In the genomic region with DNA sequence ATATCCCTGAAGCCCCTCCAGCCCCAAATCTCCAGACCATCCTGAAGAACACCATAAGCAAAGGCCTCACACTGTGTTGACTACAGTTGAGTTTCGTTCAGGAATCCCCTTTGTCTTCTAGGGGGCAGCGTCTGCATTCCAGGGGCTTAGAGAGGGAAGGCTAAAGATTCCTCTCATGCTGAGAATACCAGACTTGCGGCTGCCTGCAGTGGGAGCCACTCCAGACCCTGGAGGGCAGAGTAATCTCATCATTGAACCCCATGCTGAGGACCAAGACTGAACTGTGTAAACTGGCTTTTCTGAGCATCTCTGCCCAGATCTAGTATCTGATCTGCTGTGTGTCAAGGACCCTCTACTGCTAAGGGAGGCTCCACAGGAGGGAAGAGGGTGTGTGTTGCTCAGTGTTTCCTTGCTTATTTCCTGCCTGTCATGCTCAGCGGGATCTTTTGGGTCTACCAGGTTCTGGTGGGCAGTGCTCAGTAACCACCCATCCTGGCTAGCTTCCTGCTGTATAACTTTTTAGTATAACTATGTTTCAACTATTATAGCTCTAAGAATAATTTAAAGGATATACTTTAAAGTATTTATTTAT, we compare ENCODE assay signal across 15 mouse cellular contexts. TPM values are rescaled to one million over a fixed set of nuclear protein-coding genes. Genes with fewer than 3 reads are reported as not detected.
A peak's percentile ranks its signal among the peaks of the same experiment; 100 is the strongest.
DNase-seq lines count a peak whose midpoint lies in the region; ATAC-seq and TF ChIP-seq lines count a peak whose summit lies in the region.
"Had no signal": no experiment of that assay in that cellular context is flagged by ENCODE, and none has a peak within 500 bp of the region (broad histone marks: within the 10 kb centered on the region; RNA-seq: fewer than 3 reads in every experiment).

No protein-coding gene starts in this region.

- ATAC-seq in heart, embryonic 13.5 days (ENCODE audit: extremely low read depth, insufficient number of reproducible peaks, low FRiP score, low TSS enrichment) = no peak
- ATAC-seq in midbrain, embryonic 11.5 days (ENCODE audit: low FRiP score) = no peak
- no peak for ATAC-seq in midbrain, postnatal 0 days (ENCODE audit: low FRiP score)
- ATAC-seq in embryonic facial prominence, embryonic 14.5 days (ENCODE audit: low read depth) = peak; percentile 51
- ATAC-seq in stomach, postnatal 0 days (ENCODE audit: low FRiP score, low TSS enrichment) = no peak
- ATAC-seq: inflammation-experienced regulatory T-cells, adult 6 months had no signal

- H3K4me1 ChIP-seq in heart, embryonic 13.5 days = peaks cover 46% of the 10 kb centered on the region
- peaks cover 15% of the 10 kb centered on the region for H3K4me1 ChIP-seq in midbrain, embryonic 11.5 days (ENCODE audit: control insufficient read depth, insufficient read depth, low read length)
- peaks cover 8% of the 10 kb centered on the region; the same call in 1 of the 2 replicates for H3K4me1 ChIP-seq in midbrain, postnatal 0 days (ENCODE audit: insufficient read depth, low read length)
- peaks cover 25% of the 10 kb centered on the region for H3K4me1 ChIP-seq in embryonic facial prominence, embryonic 14.5 days (ENCODE audit: control insufficient read depth, insufficient read depth, low read length)
- H3K4me1 ChIP-seq in stomach, postnatal 0 days (replicated peaks; ENCODE audit: control insufficient read depth, insufficient read depth) = peaks cover 7% of the 10 kb centered on the region

- TF ChIP-seq EP300 in stomach, postnatal 0 days (optimal IDR thresholded peaks at IDR 0.05) = no peak

- 20% methylated on average over 4 of the region's 4 CpGs for WGBS in heart, embryonic 13.5 days
- 14% methylated on average over 4 of the region's 4 CpGs for WGBS in midbrain, embryonic 11.5 days
- WGBS in midbrain, postnatal 0 days = 23% methylated on average over 4 of the region's 4 CpGs
- whole genome bisulfite sequencing in embryonic facial prominence, embryonic 14.5 days = 22% methylated on average over 4 of the region's 4 CpGs
- 21% methylated on average over 4 of the region's 4 CpGs for WGBS in stomach, postnatal 0 days

- no peaks in the 10 kb centered on the region for H3K36me3 ChIP-seq in heart, embryonic 13.5 days
- no peaks in the 10 kb centered on the region for H3K36me3 ChIP-seq in midbrain, embryonic 11.5 days (ENCODE audit: control insufficient read depth, insufficient read depth, low read length)
- H3K36me3 ChIP-seq in midbrain, postnatal 0 days (ENCODE audit: insufficient read depth, low read length) = no peaks in the 10 kb centered on the region
- no peaks in the 10 kb centered on the region for H3K36me3 ChIP-seq in embryonic facial prominence, embryonic 14.5 days (ENCODE audit: control insufficient read depth, insufficient read depth, low read length)
- H3K36me3 ChIP-seq in stomach, postnatal 0 days (ENCODE audit: control insufficient read depth, insufficient read depth, low read length) = no peaks in the 10 kb centered on the region
- H3K36me3 ChIP-seq: G1E had no signal

- no peak overlapping the region; the same call in 1 of the 2 replicates for H3K9ac ChIP-seq in heart, embryonic 13.5 days
- H3K9ac ChIP-seq in midbrain, embryonic 11.5 days (ENCODE audit: low read length) = no peak overlapping the region
- no peak overlapping the region for H3K9ac ChIP-seq in midbrain, postnatal 0 days (replicated peaks; ENCODE audit: low read length, poor library complexity, severe bottlenecking)
- no peak overlapping the region for H3K9ac ChIP-seq in embryonic facial prominence, embryonic 14.5 days (ENCODE audit: low read depth, low read length)
- H3K9ac ChIP-seq in stomach, postnatal 0 days (ENCODE audit: low read length) = no peak overlapping the region

- no peak for TF ChIP-seq CTCF in midbrain, postnatal 0 days (IDR thresholded peaks at IDR 0.05)
- TF ChIP-seq CTCF in stomach, postnatal 0 days (IDR thresholded peaks at IDR 0.05; ENCODE audit: low read depth) = peak; percentile 30

- DNase-seq in heart, adult 18-20 months = no peak
- DNase-seq in midbrain, embryonic 11.5 days (ENCODE audit: low spot score, missing footprints) = peak; percentile 82
- DNase-seq in midbrain, postnatal 0 days (ENCODE audit: low spot score) = no peak
- peak; percentile 66 for DNase-seq in embryonic facial prominence, embryonic 14.5 days (ENCODE audit: low spot score)
- DNase-seq in stomach, postnatal 0 days (ENCODE audit: low spot score) = no peak
- DNase-seq in cerebellum, postnatal 25 days = no peak
- DNase-seq: adrenal gland, adult 8-10 months; gastrocnemius, postnatal 10 days; right cerebral cortex, postnatal 4 days had no signal

- no peaks in the 10 kb centered on the region for H3K9me3 ChIP-seq in heart, embryonic 13.5 days
- H3K9me3 ChIP-seq in midbrain, embryonic 11.5 days (ENCODE audit: control insufficient read depth, low read length) = no peaks in the 10 kb centered on the region
- H3K9me3 ChIP-seq in midbrain, postnatal 0 days (ENCODE audit: low read length) = no peaks in the 10 kb centered on the region
- no peaks in the 10 kb centered on the region for H3K9me3 ChIP-seq in embryonic facial prominence, embryonic 14.5 days (ENCODE audit: control insufficient read depth, low read length)
- H3K9me3 ChIP-seq in stomach, postnatal 0 days (ENCODE audit: control insufficient read depth, low read length) = no peaks in the 10 kb centered on the region
- H3K9me3 ChIP-seq: G1E had no signal

- peak overlapping the region; percentile 29 for H3K27ac ChIP-seq in heart, embryonic 13.5 days (replicated peaks)
- H3K27ac ChIP-seq in midbrain, embryonic 11.5 days (ENCODE audit: low read depth, low read length) = no peak overlapping the region
- H3K27ac ChIP-seq in midbrain, postnatal 0 days (ENCODE audit: low read depth, low read length) = no peak overlapping the region
- peak overlapping the region; percentile 59 for H3K27ac ChIP-seq in embryonic facial prominence, embryonic 14.5 days (replicated peaks; ENCODE audit: low read depth, low read length)
- H3K27ac ChIP-seq in stomach, postnatal 0 days (replicated peaks) = peak overlapping the region; percentile 61

- no peak overlapping the region for H3K4me2 ChIP-seq in heart, embryonic 13.5 days
- H3K4me2 ChIP-seq in midbrain, embryonic 11.5 days = no peak overlapping the region
- H3K4me2 ChIP-seq in midbrain, postnatal 0 days (ENCODE audit: low read depth, low read length, poor library complexity, severe bottlenecking) = no peak overlapping the region
- H3K4me2 ChIP-seq in embryonic facial prominence, embryonic 14.5 days (ENCODE audit: low read depth, low read length) = no peak overlapping the region
- H3K4me2 ChIP-seq in stomach, postnatal 0 days (replicated peaks; ENCODE audit: low read depth) = no peak overlapping the region
- H3K4me2 ChIP-seq: liver, embryonic 11.5 days had no signal

- H3K4me3 ChIP-seq in heart, embryonic 13.5 days = no peak overlapping the region
- no peak overlapping the region for H3K4me3 ChIP-seq in midbrain, embryonic 11.5 days (ENCODE audit: low read depth, low read length)
- no peak overlapping the region for H3K4me3 ChIP-seq in midbrain, postnatal 0 days (ENCODE audit: low read depth, low read length)
- no peak overlapping the region for H3K4me3 ChIP-seq in embryonic facial prominence, embryonic 14.5 days (ENCODE audit: low read depth, low read length)
- no peak overlapping the region for H3K4me3 ChIP-seq in stomach, postnatal 0 days (ENCODE audit: low read depth, low read length)

- no peaks in the 10 kb centered on the region for H3K27me3 ChIP-seq in heart, embryonic 13.5 days (replicated peaks)
- no peaks in the 10 kb centered on the region for H3K27me3 ChIP-seq in midbrain, embryonic 11.5 days (ENCODE audit: control insufficient read depth, insufficient read depth, low read length)
- no peaks in the 10 kb centered on the region for H3K27me3 ChIP-seq in midbrain, postnatal 0 days (ENCODE audit: insufficient read depth, low read length)
- no peaks in the 10 kb centered on the region for H3K27me3 ChIP-seq in embryonic facial prominence, embryonic 14.5 days (replicated peaks; ENCODE audit: control insufficient read depth, insufficient read depth, low read length)
- no peaks in the 10 kb centered on the region for H3K27me3 ChIP-seq in stomach, postnatal 0 days (ENCODE audit: control insufficient read depth, insufficient read depth, low read length)

RNA-seq across cellular contexts. Expression of a gene that starts 21.3 kb away (rescaled TPM):
- 245 and 277 TPM in 2 replicates for polyA plus RNA-seq in heart, embryonic 13.5 days (2015; fragmentation: Nextera tagmentation; extraction: Ambion mirVana)
- total RNA-seq in heart, adult 18-20 months (2021) = 100 to 1,000 TPM; 366 to 407 TPM
- polyA plus RNA-seq in midbrain, embryonic 11.5 days (2014; fragmentation: Nextera tagmentation; extraction: Ambion mirVana) = 171 and 173 TPM in 2 replicates
- total RNA-seq in midbrain, postnatal 0 days (2014; rRNA removed) = 165 and 177 TPM in 2 replicates
- polyA plus RNA-seq in midbrain, postnatal 0 days (2015; fragmentation: Nextera tagmentation; extraction: Ambion mirVana) = 225 TPM in 2 replicates
- 386 and 396 TPM in 2 replicates for polyA plus RNA-seq in embryonic facial prominence, embryonic 14.5 days (2014; fragmentation: Nextera tagmentation; extraction: Ambion mirVana)
- 299 and 327 TPM in 2 replicates for polyA plus RNA-seq in stomach, postnatal 0 days (2015; fragmentation: Nextera tagmentation; extraction: Ambion mirVana)

RNA-seq across cellular contexts. Expression of a gene that starts 47.5 kb away (rescaled TPM):
- polyA plus RNA-seq in heart, embryonic 13.5 days (2015; fragmentation: Nextera tagmentation; extraction: Ambion mirVana) = 0.19 and 0.32 TPM in 2 replicates
- total RNA-seq in heart, adult 18-20 months (2021) = not detected
- polyA plus RNA-seq in midbrain, embryonic 11.5 days (2014; fragmentation: Nextera tagmentation; extraction: Ambion mirVana) = 1.3 and 1.4 TPM in 2 replicates
- total RNA-seq in midbrain, postnatal 0 days (2014; rRNA removed) = 0.33 and 0.38 TPM in 2 replicates
- 0.11 and 0.29 TPM in 2 replicates for polyA plus RNA-seq in midbrain, postnatal 0 days (2015; fragmentation: Nextera tagmentation; extraction: Ambion mirVana)
- polyA plus RNA-seq in embryonic facial prominence, embryonic 14.5 days (2014; fragmentation: Nextera tagmentation; extraction: Ambion mirVana) = 11.1 and 22.0 TPM in 2 replicates
- polyA plus RNA-seq in stomach, postnatal 0 days (2015; fragmentation: Nextera tagmentation; extraction: Ambion mirVana) = 0.18 and 0.27 TPM in 2 replicates
- total RNA-seq: adrenal gland, adult 8-10 months; layer of hippocampus, postnatal 25 days; megakaryocyte, adult 5-6 weeks had no signal
- polyA plus RNA-seq: G1E; inflammation-experienced regulatory T-cells, adult 6 months had no signal

Comparison
In these comparisons a context has a peak if more than half of its experiments do, and no peak if none do; other contexts are left out.
1. DNase-seq: peak in midbrain, embryonic 11.5 days (single experiment) and embryonic facial prominence, embryonic 14.5 days (single experiment); none in heart, adult 18-20 months (0 of 2), midbrain, postnatal 0 days (single experiment), stomach, postnatal 0 days (single experiment) and cerebellum, postnatal 25 days (0 of 2).
2. H3K27ac ChIP-seq: peak in heart, embryonic 13.5 days (single experiment), embryonic facial prominence, embryonic 14.5 days (single experiment) and stomach, postnatal 0 days (single experiment); none in midbrain, embryonic 11.5 days (single experiment) and midbrain, postnatal 0 days (single experiment).